Mouse (Mus musculus) adipocyte (in vitro differentiated cells): ENCODE measurements around the gene Pcdh15.

Experiments
- DNase-seq: peaks from one replicate; pipeline ENCODE4 v3.0.0-alpha.2; 2016; ENCODE audit warnings: low spot score

Pcdh15 gene

GRCm38 (mm10) chr10:73379001-73379400 is 279.9 kb downstream of the Pcdh15 start:
- DNase-seq, result no peak

DNA sequence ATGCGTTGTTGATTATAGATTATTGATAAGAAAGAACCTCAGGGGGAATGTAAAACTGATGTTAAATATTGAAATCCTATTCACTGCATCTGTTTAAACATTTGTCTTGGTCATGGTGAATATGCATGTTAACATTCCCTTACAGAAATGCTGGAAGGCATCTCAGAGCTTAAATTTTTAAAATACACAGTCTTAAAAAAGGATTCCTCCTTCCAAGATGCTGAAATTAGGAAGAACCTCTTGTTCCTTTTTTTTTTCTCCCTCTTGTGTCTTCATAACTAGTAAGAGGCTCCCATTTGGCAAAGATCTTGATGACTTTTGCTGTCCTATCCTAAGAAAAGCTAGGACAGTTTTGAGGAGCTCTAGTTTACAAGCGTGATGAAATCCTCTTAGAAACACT is 284.9 kb downstream of the Pcdh15 start:
- no peak for DNase-seq

DNA sequence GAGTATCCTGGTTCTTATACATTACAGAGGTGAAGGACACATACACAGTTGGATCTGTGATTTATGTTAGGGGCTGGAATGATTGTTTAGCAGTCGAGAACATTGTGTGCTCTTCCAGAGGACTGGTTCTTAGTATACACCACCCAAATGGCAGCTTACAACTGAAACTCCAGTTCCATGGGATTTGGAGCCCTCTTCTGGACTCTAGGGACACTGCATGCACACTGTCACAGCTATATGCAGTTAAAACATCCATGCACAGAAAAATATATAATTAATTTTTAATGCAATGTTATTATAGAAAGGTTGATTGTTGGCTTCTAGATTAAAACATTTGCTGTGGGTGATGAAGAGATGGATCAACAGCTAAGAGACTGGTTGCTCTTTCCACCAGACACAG is 301.3 kb downstream of the Pcdh15 start:
- peak; percentile 3 for DNase-seq

DNA sequence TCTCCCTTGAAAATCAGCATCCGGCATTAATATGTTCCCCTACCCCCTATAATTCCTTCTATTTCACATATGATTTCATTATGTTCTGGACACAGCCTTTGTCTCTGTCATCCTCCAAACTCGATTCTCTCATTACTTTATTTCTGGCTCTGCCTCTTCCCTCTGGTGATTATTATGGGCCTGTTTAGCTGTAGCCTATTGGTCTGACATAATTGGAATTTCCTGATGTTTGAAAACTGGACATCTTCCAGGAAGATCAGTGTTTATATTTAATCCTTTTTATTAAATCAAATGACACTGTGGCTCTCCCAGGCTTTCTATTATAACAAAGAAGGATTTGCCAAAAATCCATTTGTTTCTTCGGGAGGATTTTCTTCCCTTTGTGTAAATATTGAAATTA is 326.3 kb downstream of the Pcdh15 start:
- DNase-seq, result no peak

DNA sequence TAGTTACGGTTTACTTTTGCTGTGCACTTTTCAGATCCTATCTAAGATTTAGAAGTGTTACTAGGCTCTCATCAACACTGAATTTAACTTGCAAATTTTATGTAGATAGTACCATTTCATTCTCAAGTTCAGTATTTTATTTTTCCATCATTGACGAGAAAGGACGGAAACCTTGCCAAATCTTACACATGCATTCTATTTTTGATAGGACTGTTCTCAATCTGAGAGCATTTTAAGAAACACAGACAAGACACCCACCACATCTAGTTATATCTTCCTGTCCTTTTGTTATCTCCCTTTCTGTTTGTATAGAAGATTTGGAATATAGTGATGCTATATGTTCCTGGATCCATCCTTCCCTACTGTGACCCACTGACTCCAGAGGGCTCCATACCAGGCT is 332.2 kb downstream of the Pcdh15 start:
- DNase-seq, result no peak

- no peak for DNase-seq
Measured at GRCm38 (mm10) chr10:73484082-73484481, 384.9 kb downstream of the Pcdh15 start.

DNA sequence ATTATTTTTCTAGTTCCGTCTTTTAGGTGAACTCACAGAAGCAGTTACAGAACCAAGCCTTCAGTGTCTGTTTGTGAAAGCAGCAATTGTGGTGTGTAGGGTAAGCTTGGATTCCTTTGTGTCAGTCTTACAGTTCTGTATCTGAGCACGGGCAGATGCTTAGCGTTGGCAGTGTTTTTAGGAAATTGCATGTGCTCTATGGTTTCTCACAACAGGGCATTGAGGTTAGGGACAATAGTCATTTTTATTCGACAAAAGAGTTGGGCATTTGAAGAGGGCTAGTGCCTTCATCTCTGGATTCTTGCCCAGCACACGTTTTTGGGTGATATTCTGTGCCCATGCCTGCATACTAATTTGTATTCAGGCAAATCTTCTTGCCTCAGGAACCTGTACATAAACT is 392.5 kb downstream of the Pcdh15 start:
- no peak for DNase-seq

- DNase-seq, result no peak
Measured at GRCm38 (mm10) chr10:73514846-73515245, 415.7 kb downstream of the Pcdh15 start.

GRCm38 (mm10) chr10:73515742-73516141 is 416.6 kb downstream of the Pcdh15 start:
- DNase-seq, result no peak

DNA sequence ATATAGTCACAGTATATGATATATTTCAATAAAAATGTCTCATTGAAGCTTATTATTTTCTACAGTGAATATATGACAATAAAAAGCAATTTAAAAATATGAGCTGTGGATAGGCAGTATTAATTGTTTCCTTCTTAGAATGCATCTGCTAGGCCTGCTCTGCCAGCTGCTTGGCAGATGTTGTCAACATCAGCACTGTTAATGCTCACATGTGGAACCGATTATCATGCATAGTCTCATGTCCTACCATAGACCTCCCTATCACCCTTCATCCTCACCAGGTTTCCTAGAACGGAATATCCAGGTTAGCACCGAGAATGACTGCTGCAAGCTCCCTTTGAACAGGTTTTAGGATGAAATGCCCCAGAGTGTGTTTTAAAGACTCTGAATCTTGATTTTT is 420.3 kb downstream of the Pcdh15 start:
- no peak for DNase-seq

- no peak for DNase-seq
Measured at GRCm38 (mm10) chr10:73552831-73553230, 453.7 kb downstream of the Pcdh15 start.

DNA sequence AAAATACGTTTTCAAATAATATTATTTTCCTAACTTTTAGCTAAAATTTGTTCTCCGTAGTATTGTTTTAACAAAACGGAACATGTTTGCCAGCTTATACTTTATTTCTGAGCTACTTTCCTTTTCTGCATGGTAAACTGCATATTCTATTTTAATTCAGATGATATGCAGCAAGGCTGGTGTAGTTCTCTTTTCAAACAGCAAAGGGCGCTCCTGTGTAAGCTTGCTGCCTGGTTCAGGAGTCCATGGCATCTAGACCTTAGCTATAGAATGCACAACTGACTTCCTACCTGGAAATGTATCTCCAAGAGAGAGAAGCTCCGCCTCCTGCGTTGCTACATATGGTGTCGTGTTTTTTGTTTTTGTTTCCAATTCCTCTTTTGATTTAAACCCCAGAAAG is 465.1 kb downstream of the Pcdh15 start:
- DNase-seq, result no peak

GRCm38 (mm10) chr10:73574711-73575297 is 475.7 kb downstream of the Pcdh15 start:
- no peak for DNase-seq

- no peak for DNase-seq
Measured at GRCm38 (mm10) chr10:73667501-73667900, 568.4 kb downstream of the Pcdh15 start.

GRCm38 (mm10) chr10:73700519-73701286 is 601.6 kb downstream of the Pcdh15 start:
- DNase-seq, result no peak

GRCm38 (mm10) chr10:73725566-73726240 is 626.6 kb downstream of the Pcdh15 start:
- DNase-seq, result no peak

DNA sequence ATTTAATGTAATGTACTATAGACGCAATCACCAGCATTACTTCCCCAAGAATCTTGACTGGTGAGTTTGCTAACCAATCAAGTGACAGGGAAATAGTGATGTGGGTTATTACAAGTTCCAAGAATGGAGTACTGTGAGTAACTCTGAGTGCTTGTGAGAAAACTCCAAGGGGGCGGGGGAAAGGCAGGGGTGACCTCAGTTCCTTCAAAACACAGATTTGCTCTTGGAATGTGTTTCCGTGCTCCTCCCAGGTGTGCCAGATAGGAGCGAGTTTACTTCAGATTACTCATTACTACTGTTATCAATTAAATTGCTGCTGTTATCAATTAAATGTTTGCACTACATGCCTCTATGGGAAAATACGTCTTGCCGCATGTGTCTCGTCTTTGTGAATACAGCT is 634.1 kb downstream of the Pcdh15 start:
- DNase-seq, result no peak

DNA sequence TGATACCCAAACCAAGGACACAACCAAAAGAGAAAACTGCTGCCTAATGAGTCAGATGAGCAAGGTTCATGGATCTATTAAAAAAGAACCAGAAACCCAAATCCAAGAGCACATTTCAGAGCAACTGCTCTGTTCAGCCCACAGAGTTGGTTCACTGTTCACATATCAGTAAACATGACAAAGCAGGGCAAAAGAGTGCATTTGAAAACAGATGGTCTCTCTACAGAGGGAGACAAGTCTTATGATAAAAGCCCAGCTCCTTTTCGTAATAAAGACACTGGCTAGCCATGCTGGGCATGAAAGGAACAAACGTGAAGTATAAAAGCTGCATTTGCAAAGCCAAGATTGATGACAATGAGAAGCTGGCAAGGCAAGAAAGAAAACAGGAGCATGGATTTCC is 649.9 kb downstream of the Pcdh15 start:
- no peak for DNase-seq

- no peak for DNase-seq
Measured at GRCm38 (mm10) chr10:73753876-73754275, 654.7 kb downstream of the Pcdh15 start.

GRCm38 (mm10) chr10:73782945-73783344 is 683.8 kb downstream of the Pcdh15 start:
- DNase-seq, result no peak

DNA sequence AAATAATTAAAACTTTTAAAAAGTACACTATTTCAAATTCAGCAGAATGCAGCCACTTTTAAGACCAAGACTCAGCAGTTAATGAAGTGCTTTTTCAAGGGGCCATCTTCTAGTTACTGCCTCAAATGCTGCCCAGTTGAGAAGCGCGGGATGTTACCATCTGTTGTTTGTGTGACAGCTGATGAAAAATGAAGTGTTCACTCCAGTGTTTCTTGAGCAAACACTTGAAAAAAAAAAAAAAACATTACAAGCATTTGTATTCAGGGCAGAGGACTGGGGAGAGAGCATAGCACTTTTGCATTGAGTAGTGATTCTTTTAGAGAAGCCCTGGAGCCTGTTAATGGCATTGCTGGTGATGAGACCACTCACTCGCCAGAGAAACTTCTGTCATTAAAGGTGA is 689.0 kb downstream of the Pcdh15 start:
- DNase-seq, result no peak

- DNase-seq, result no peak
Measured at GRCm38 (mm10) chr10:73805069-73805468, 705.9 kb downstream of the Pcdh15 start.

GRCm38 (mm10) chr10:73812311-73812710 is 713.2 kb downstream of the Pcdh15 start:
- no peak for DNase-seq
